ENCODE assay signal across 23 mouse cellular contexts in the genomic region with DNA sequence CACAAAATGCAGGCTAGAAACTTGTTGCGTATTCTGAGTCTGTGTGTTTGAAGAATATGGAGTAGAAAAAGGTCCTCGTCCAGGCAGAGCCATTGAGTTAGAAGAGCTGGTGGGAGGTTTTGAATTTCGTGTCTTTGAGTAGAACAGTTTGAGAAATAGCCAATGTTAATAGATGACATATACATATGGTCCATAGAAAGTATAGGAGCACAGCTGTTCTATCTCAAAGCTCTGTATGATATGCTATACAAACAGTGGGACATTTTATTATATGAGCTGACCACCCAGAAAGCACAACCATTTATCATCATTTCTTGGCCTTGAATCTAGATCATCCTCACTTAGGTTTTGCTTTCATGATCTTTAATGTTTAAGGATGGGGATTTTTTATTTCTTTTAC.
"Had no signal": no experiment of that assay in that cellular context is flagged by ENCODE, and none has a peak within 500 bp of the region (broad histone marks: within the 10 kb centered on the region; RNA-seq: fewer than 3 reads in every experiment).

No protein-coding gene starts in this region.

- H3K4me1 ChIP-seq: hindbrain, embryonic 15.5 days; limb, embryonic 12.5 days; limb, embryonic 15.5 days; lung, embryonic 15.5 days; megakaryocyte, embryonic 14.5 days; midbrain, embryonic 10.5 days; midbrain, embryonic 15.5 days; neural tube, embryonic 12.5 days; neural tube, embryonic 15.5 days; stomach, embryonic 15.5 days had no signal

- H3K4me2 ChIP-seq: hindbrain, embryonic 15.5 days; limb, embryonic 12.5 days; limb, embryonic 15.5 days; liver, embryonic 11.5 days; lung, embryonic 15.5 days; midbrain, embryonic 15.5 days; neural tube, embryonic 12.5 days; neural tube, embryonic 15.5 days; stomach, embryonic 15.5 days had no signal

- DNase-seq: kidney, adult 9 months; kidney, postnatal 4 days; left cerebral cortex, postnatal 4 days; liver, postnatal 0 days; lung, postnatal 36 days; right cerebral cortex, adult 18-20 months; right cerebral cortex, postnatal 14 days; right cerebral cortex, postnatal 4 days; thymus, adult 2 months; thymus, postnatal 14 days had no signal

- H3K27ac ChIP-seq: hindbrain, embryonic 15.5 days; limb, embryonic 12.5 days; limb, embryonic 15.5 days; liver, embryonic 14.5 days; lung, embryonic 15.5 days; midbrain, embryonic 10.5 days; midbrain, embryonic 15.5 days; neural tube, embryonic 12.5 days; neural tube, embryonic 15.5 days; stomach, embryonic 15.5 days had no signal

- H3K9ac ChIP-seq: hindbrain, embryonic 15.5 days; limb, embryonic 12.5 days; limb, embryonic 15.5 days; liver, embryonic 14.5 days; liver, postnatal 0 days; lung, embryonic 15.5 days; midbrain, embryonic 15.5 days; neural tube, embryonic 12.5 days; neural tube, embryonic 15.5 days; stomach, embryonic 15.5 days had no signal

- H3K9me3 ChIP-seq: hindbrain, embryonic 15.5 days; limb, embryonic 12.5 days; limb, embryonic 15.5 days; lung, embryonic 15.5 days; megakaryocyte, embryonic 14.5 days; midbrain, embryonic 10.5 days; midbrain, embryonic 15.5 days; neural tube, embryonic 12.5 days; neural tube, embryonic 15.5 days; stomach, embryonic 15.5 days had no signal

- H3K4me3 ChIP-seq: hindbrain, embryonic 15.5 days; limb, embryonic 12.5 days; limb, embryonic 15.5 days; lung, embryonic 15.5 days; megakaryocyte, embryonic 14.5 days; midbrain, embryonic 10.5 days; midbrain, embryonic 15.5 days; neural tube, embryonic 12.5 days; neural tube, embryonic 15.5 days; stomach, embryonic 15.5 days had no signal

- H3K27me3 ChIP-seq: hindbrain, embryonic 15.5 days; limb, embryonic 12.5 days; limb, embryonic 15.5 days; lung, embryonic 15.5 days; megakaryocyte, embryonic 14.5 days; midbrain, embryonic 15.5 days; neural tube, embryonic 12.5 days; neural tube, embryonic 15.5 days; stomach, embryonic 15.5 days had no signal

- H3K36me3 ChIP-seq: hindbrain, embryonic 15.5 days; limb, embryonic 12.5 days; limb, embryonic 15.5 days; lung, embryonic 15.5 days; midbrain, embryonic 10.5 days; midbrain, embryonic 15.5 days; neural tube, embryonic 12.5 days; neural tube, embryonic 15.5 days; stomach, embryonic 15.5 days had no signal

- ATAC-seq: intestine, postnatal 0 days; liver, postnatal 0 days; midbrain, embryonic 15.5 days had no signal
